Mouse (Mus musculus): ENCODE measurements around the gene Rgs10. TPM values are rescaled to one million over a fixed set of nuclear protein-coding genes. Genes with fewer than 3 reads are reported as not detected.
"Not testable (repeated sequence)": the region's sequence is repeated elsewhere in the genome, so short reads cannot be mapped to it uniquely, and the experiment has no call there.

Gene Rgs10
- polyA plus RNA-seq, 1 experiment from 2014 or later = 25.4 TPM

DNA sequence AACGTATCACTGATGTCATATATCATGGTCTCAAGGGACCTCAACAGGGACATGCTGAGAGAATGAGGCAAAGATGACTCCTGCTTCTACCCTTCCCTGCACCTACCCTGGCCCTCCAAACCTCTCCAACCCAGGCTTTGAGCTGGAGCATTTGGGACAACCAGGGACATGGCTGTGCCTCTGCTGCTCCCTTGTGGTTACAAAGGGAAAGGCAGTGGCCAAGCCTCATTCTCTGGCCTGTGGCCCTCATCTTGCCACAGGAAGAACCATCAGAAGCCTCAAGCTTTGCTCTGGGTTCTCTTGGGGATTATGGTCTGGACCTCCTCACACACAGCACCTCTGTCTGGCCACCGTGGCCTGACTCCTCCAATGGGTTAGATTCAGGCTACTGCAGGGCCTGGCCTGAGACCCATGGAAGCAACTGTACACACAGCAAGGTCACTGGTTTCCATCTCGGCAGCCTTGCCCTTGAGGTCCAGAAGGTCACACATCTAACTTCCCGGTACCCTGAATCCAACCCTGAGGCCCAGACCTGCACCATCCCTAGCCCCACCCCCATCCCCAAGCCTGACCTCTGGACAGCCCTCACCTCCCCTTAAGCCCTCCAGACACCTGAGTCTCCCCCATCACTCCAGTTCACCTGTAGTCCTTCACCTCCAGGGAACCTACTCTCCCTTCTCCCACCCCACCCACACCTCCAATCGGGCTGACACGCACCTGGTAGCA lies 73.5 kb downstream of the Rgs10 start:
- Histone ChIP-seq H3K4me1 (replicated peaks; ENCODE audit: control insufficient read depth, insufficient read depth, low read length) (0 out of 2 replicates have a peak, but pooled peaks cover 2% of the 10 kb centered on the region), H3K4me2 (ENCODE audit: low read length) (no peak overlapping the region), H3K36me3 (ENCODE audit: control insufficient read depth, insufficient read depth) (no peaks in the 10 kb centered on the region), H3K4me3 (replicated peaks; ENCODE audit: low read length) (no peak overlapping the region), H3K27me3 (replicated peaks; ENCODE audit: control insufficient read depth, insufficient read depth, low read length) (no peaks in the 10 kb centered on the region), H3K27ac (ENCODE audit: low read length) (no peak overlapping the region), H3K9ac (replicated peaks; ENCODE audit: low read depth, low read length) (no peak overlapping the region), H3K9me3 (ENCODE audit: control insufficient read depth, low read length) (no peaks in the 10 kb centered on the region)
- WGBS = 64% methylated on average over 6 of the region's 6 CpGs
- no peak for ATAC-seq

DNA sequence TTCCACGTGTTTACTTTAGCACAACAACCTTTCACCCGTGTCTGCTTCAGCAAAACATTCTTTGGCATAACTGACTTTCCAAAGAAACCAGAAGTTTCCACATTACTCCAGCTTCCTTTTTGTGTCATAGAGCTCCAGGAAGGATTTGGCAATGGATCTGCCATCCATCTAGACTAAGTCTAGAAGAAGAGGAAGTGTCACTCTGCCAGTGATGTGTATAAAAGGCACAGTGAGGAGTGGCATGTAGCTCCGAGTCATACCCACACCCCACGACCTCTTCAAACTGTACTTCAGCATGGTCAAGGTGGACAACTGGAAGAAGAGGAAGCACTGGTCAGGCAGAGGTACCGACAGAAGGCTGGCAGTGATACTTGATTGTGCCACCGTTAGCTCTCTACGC lies 74.1 kb downstream of the Rgs10 start:
- Histone ChIP-seq H3K27ac (ENCODE audit: low read length) (no peak overlapping the region), H3K36me3 (ENCODE audit: control insufficient read depth, insufficient read depth) (no peaks in the 10 kb centered on the region), H3K9me3 (ENCODE audit: control insufficient read depth, low read length) (no peaks in the 10 kb centered on the region), H3K9ac (replicated peaks; ENCODE audit: low read depth, low read length) (no peak overlapping the region), H3K4me3 (replicated peaks; ENCODE audit: low read length) (no peak overlapping the region), H3K4me1 (replicated peaks; ENCODE audit: control insufficient read depth, insufficient read depth, low read length) (0 out of 2 replicates have a peak, but pooled peaks cover 2% of the 10 kb centered on the region), H3K4me2 (ENCODE audit: low read length) (no peak overlapping the region), H3K27me3 (replicated peaks; ENCODE audit: control insufficient read depth, insufficient read depth, low read length) (no peaks in the 10 kb centered on the region)
- ATAC-seq = no peak
- WGBS = 84% methylated on average over 7 of the region's 7 CpGs

DNA sequence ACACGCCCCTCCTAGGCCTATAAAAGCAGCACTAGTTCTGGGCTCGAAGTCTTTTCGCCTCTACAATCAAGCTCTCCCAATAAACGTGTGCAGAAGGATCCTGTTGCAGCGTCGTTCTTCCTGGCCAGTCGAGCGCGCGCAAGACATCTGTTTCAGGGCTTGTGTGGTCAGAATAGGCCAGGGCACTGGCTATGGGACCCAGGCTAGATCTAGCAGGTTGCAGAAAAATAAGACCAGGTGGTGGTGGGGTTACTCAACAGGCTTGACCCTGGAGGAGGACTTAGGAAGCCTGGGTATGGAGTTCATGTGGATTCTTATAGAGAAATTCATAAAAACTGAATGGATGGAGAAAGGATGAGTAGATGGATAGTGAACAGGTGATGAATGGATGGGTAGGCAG lies 75.9 kb downstream of the Rgs10 start:
- not testable (repeated sequence) for H3K4me2 ChIP-seq (ENCODE audit: low read length); H3K4me3 ChIP-seq (replicated peaks; ENCODE audit: low read length); H3K27ac ChIP-seq (ENCODE audit: low read length); H3K4me1 ChIP-seq (replicated peaks; ENCODE audit: control insufficient read depth, insufficient read depth, low read length); H3K9me3 ChIP-seq (ENCODE audit: control insufficient read depth, low read length); H3K27me3 ChIP-seq (replicated peaks; ENCODE audit: control insufficient read depth, insufficient read depth, low read length); H3K9ac ChIP-seq (replicated peaks; ENCODE audit: low read depth, low read length); ATAC-seq; H3K36me3 ChIP-seq (ENCODE audit: control insufficient read depth, insufficient read depth)
- WGBS = 86% methylated on average over 7 of the region's 10 CpGs

DNA sequence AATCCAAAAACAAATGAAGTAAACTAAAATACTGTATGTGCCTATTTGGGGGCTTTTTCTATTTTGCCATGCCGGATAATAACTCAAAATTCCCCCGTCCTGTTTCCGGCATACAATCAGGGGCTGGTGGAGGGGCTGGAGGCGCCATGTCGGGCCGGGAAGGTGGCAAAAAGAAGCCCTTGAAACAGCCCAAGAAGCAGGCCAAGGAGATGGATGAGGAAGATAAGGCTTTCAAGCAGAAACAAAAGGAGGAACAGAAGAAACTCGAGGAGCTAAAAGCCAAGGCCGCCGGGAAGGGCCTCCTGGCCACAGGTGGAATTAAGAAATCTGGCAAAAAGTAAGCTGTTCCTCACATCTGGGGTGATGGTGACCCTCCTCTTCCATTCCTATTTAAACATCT lies 78.2 kb downstream of the Rgs10 start:
- H3K36me3 ChIP-seq (ENCODE audit: control insufficient read depth, insufficient read depth); H3K9me3 ChIP-seq (ENCODE audit: control insufficient read depth, low read length); H3K27me3 ChIP-seq (replicated peaks; ENCODE audit: control insufficient read depth, insufficient read depth, low read length); H3K9ac ChIP-seq (replicated peaks; ENCODE audit: low read depth, low read length); H3K4me1 ChIP-seq (replicated peaks; ENCODE audit: control insufficient read depth, insufficient read depth, low read length); H3K27ac ChIP-seq (ENCODE audit: low read length); ATAC-seq; H3K4me2 ChIP-seq (ENCODE audit: low read length); H3K4me3 ChIP-seq (replicated peaks; ENCODE audit: low read length): not testable (repeated sequence)
- 84% methylated on average over 6 of the region's 9 CpGs for WGBS

DNA sequence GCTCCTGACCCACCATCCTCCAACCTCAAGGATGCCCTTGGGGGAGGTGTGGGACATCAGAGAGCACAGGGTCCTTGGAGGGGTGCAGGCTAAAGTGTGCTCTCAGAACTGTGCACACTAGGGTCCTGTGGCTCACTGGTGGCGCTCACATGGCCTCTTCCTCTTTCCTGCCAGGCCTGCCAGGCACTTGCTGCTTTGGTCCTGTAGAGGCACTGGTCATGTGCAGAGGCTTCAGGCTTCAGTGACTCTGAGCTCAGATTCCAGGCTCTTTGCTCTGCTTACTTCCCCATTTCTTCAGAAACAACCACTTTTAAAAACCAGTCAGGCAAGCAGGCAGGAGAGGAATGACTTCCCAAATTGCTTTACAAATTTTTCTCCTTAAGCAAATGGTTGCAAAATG lies 85.7 kb downstream of the Rgs10 start:
- H3K4me2 ChIP-seq (ENCODE audit: low read length) = no peak overlapping the region
- 81% methylated on average over 1 of the region's 1 CpGs for WGBS
- H3K4me3 ChIP-seq (replicated peaks; ENCODE audit: low read length) = no peak overlapping the region
- H3K9ac ChIP-seq (replicated peaks; ENCODE audit: low read depth, low read length) = no peak overlapping the region
- H3K4me1 ChIP-seq (replicated peaks; ENCODE audit: control insufficient read depth, insufficient read depth, low read length) = no peaks in the 10 kb centered on the region
- no peaks in the 10 kb centered on the region for H3K9me3 ChIP-seq (ENCODE audit: control insufficient read depth, low read length)
- no peak overlapping the region for H3K27ac ChIP-seq (ENCODE audit: low read length)
- no peak for ATAC-seq
- no peaks in the 10 kb centered on the region for H3K27me3 ChIP-seq (replicated peaks; ENCODE audit: control insufficient read depth, insufficient read depth, low read length)
- H3K36me3 ChIP-seq (ENCODE audit: control insufficient read depth, insufficient read depth) = no peaks in the 10 kb centered on the region

DNA sequence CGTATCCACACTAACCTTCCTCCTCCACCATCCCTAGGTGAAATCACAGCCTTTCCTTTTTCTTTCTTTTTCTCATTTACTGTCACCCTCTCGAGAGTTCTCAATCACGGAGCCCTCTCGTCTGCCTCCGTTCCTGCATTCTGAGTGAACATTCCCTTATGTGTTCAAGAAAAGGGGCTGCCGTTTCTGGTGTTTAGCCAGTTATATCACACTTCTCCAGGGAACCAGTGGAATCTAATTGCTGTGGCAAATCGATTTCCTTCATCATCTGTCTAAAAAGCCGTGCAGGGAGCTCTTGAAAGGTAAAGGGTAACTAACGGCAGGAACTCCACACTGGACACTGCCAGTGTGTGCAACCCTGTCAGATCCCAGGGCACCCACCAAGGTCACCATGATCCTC lies 87.6 kb downstream of the Rgs10 start:
- H3K27ac ChIP-seq (ENCODE audit: low read length) = no peak overlapping the region
- no peaks in the 10 kb centered on the region for H3K36me3 ChIP-seq (ENCODE audit: control insufficient read depth, insufficient read depth)
- H3K27me3 ChIP-seq (replicated peaks; ENCODE audit: control insufficient read depth, insufficient read depth, low read length) = no peaks in the 10 kb centered on the region
- H3K4me1 ChIP-seq (replicated peaks; ENCODE audit: control insufficient read depth, insufficient read depth, low read length) = no peaks in the 10 kb centered on the region
- H3K4me3 ChIP-seq (replicated peaks; ENCODE audit: low read length) = no peak overlapping the region
- WGBS = 64% methylated on average over 9 of the region's 9 CpGs
- H3K4me2 ChIP-seq (ENCODE audit: low read length) = no peak overlapping the region
- no peaks in the 10 kb centered on the region for H3K9me3 ChIP-seq (ENCODE audit: control insufficient read depth, low read length)
- ATAC-seq = no peak
- H3K9ac ChIP-seq (replicated peaks; ENCODE audit: low read depth, low read length) = no peak overlapping the region

DNA sequence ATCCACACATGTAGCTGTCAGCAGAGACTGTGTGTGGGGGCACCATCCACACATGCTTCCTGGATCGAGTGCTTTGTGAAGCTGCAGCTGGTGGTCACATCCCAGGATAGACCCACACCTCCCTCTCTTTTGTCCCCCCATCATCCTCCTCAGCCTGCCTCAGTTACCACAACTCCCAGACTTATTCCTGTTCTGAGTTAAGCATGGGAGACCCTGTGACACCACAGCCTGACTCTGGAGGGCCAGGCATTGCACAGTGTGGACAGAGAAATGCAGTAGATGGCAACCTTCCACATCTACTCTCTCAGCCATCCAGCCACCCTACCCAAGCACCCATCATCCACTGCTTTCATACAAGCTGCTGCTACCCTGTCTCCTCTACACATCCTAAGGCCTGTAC lies 93.6 kb downstream of the Rgs10 start:
- no peaks in the 10 kb centered on the region for H3K36me3 ChIP-seq (ENCODE audit: control insufficient read depth, insufficient read depth)
- H3K4me3 ChIP-seq (replicated peaks; ENCODE audit: low read length) = no peak overlapping the region
- H3K9me3 ChIP-seq (ENCODE audit: control insufficient read depth, low read length) = no peaks in the 10 kb centered on the region
- no peaks in the 10 kb centered on the region for H3K27me3 ChIP-seq (replicated peaks; ENCODE audit: control insufficient read depth, insufficient read depth, low read length)
- H3K4me2 ChIP-seq (ENCODE audit: low read length) = no peak overlapping the region
- WGBS = 83% methylated on average over 1 of the region's 1 CpGs
- no peak overlapping the region for H3K27ac ChIP-seq (ENCODE audit: low read length)
- no peak overlapping the region for H3K9ac ChIP-seq (replicated peaks; ENCODE audit: low read depth, low read length)
- H3K4me1 ChIP-seq (replicated peaks; ENCODE audit: control insufficient read depth, insufficient read depth, low read length) = no peaks in the 10 kb centered on the region
- ATAC-seq = no peak

Other genes starting within 250 kb of the Rgs10 start
- gene Cox6a2, start 212.4 kb downstream of the Rgs10 start, polyA plus RNA-seq (2015; fragmentation: Nextera tagmentation; extraction: Ambion mirVana) = 0.39 TPM in 1 of 2 replicates, not detected in the other
- gene Armc5, start 181.4 kb downstream of the Rgs10 start, polyA plus RNA-seq (2015; fragmentation: Nextera tagmentation; extraction: Ambion mirVana) = 10.4 and 11.2 TPM in 2 replicates
- gene 9130023H24Rik, start 180.7 kb downstream of the Rgs10 start, polyA plus RNA-seq (2015; fragmentation: Nextera tagmentation; extraction: Ambion mirVana) = 9.1 and 9.9 TPM in 2 replicates
- gene Tgfb1i1, start 171.9 kb downstream of the Rgs10 start, polyA plus RNA-seq (2015; fragmentation: Nextera tagmentation; extraction: Ambion mirVana) = 15.0 and 16.8 TPM in 2 replicates
- not detected in 2 replicates for gene Slc5a2, start 153.1 kb downstream of the Rgs10 start, polyA plus RNA-seq (2015; fragmentation: Nextera tagmentation; extraction: Ambion mirVana)
- 12.5 and 16.4 TPM in 2 replicates for gene BC017158, start 120.6 kb downstream of the Rgs10 start, polyA plus RNA-seq (2015; fragmentation: Nextera tagmentation; extraction: Ambion mirVana)
- gene Tial1, start 43.0 kb upstream of the Rgs10 start, polyA plus RNA-seq (2015; fragmentation: Nextera tagmentation; extraction: Ambion mirVana) = 30.3 and 33.0 TPM in 2 replicates
- gene Bag3, start 104.9 kb upstream of the Rgs10 start, polyA plus RNA-seq (2015; fragmentation: Nextera tagmentation; extraction: Ambion mirVana) = 1.5 and 1.8 TPM in 2 replicates
- 322 and 366 TPM in 2 replicates for gene Inpp5f, start 192.6 kb upstream of the Rgs10 start, polyA plus RNA-seq (2015; fragmentation: Nextera tagmentation; extraction: Ambion mirVana)

Measured in forebrain, embryonic 16.5 days (tissue).